Mouse (Mus musculus): ENCODE data around the gene Skp2. TPM values are rescaled to one million over a fixed set of nuclear protein-coding genes. Genes with fewer than 3 reads are reported as not detected.
"Not testable (repeated sequence)": the region's sequence is repeated elsewhere in the genome, so short reads cannot be mapped to it uniquely, and the experiment has no call there.

The Skp2 gene
- 1.3 and 3.1 TPM in 2 replicates for polyA plus RNA-seq (2012; rRNA removed)

- no peak for DNase-seq (ENCODE audit: low read depth)
Observed at GRCm38 (mm10) chr15:9155325-9155724, at the start of gene Skp2. Skp2 (minus strand) TSS chr15:9155425.

GRCm38 (mm10) chr15:9198421-9198820 lies 43.2 kb upstream of the Skp2 start:
- no peak for DNase-seq (ENCODE audit: low read depth)

- not testable (repeated sequence) for DNase-seq (ENCODE audit: low read depth)
Observed at GRCm38 (mm10) chr15:9192685-9193084, 37.5 kb upstream of the Skp2 start.

GRCm38 (mm10) chr15:9189796-9190195 lies 34.6 kb upstream of the Skp2 start:
- no peak for DNase-seq (ENCODE audit: low read depth)

- DNase-seq (ENCODE audit: low read depth) = no peak
Observed at GRCm38 (mm10) chr15:9183995-9184394, 28.8 kb upstream of the Skp2 start.

- DNase-seq (ENCODE audit: low read depth) = no peak
Observed at GRCm38 (mm10) chr15:9177038-9177437, 21.8 kb upstream of the Skp2 start.

DNA sequence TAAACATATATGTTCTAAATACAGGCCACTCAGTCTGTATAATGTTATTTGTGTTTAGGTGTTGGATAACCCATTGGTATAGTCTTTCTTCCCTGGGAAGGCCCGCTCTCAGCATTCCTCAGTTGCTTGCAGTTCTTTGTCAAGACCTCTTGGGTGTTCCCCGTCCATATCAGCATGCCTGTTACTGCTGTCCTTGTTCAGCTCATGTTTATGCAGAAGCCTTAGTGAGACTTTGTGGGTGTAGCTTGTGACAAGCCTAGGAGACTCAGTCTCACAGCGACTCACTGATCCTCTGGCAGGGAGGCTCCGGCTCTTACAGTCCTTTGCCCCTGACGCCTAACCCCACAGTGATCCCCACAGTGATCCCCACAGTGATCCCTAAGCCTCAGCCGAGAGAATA lies 8.9 kb upstream of the Skp2 start:
- DNase-seq (ENCODE audit: low read depth) = no peak

- DNase-seq (ENCODE audit: low read depth) = no peak
Observed at GRCm38 (mm10) chr15:9162557-9163070, 7.4 kb upstream of the Skp2 start.

DNA sequence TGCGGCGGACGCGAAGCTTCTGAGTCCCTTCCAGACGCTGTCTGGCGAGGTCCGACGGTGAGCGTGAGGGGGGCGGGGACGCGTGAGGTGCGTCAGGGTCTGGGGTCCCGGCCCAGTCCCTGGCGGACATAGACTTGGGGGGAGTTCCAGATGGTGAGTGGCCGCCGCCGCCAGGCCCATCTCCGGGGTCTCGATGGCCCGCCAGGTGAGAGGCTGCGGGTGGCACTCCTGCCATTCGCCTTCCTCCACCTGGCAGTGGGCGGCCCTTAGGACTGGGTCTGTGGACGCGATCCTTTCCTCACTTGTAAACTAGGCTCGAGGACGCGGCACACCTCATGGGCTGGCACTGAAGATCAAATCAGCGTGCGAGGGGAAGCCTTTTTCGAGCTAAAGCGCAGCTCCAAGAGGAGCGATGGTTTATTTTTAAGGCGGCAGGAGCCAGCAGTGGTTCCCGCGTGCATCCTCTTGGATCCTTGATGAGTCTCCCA lies 14.5 kb downstream of the Skp2 start:
- DNase-seq (ENCODE audit: low read depth) = no peak

DNA sequence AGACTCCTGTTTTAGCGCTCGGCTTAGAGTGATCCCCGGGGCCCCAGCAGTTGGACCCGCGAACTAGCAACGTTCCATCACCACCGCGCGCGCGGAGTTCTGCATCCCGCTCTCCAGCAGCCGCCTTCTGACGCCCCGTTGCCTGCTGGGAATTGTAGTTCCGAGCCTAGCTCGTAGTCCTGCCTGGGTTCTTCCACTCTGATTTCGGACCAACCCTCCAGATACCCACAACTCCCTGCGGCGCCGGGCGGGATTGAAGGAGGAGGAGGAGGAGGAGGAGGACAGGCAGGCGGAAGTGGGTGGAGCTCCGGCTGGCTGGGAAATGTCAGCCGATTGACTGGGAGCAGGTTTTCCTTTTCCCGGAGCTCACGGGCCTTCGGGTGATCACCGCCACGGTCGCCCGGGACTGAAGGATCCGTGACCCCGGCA lies 15.0 kb downstream of the Skp2 start, which contains the start of gene Lmbrd2:
Gene Lmbrd2, plus strand, starts transcription at position 299 of the 429 bp plus-strand sequence.
- DNase-seq (ENCODE audit: low read depth) = peak; percentile 70

DNA sequence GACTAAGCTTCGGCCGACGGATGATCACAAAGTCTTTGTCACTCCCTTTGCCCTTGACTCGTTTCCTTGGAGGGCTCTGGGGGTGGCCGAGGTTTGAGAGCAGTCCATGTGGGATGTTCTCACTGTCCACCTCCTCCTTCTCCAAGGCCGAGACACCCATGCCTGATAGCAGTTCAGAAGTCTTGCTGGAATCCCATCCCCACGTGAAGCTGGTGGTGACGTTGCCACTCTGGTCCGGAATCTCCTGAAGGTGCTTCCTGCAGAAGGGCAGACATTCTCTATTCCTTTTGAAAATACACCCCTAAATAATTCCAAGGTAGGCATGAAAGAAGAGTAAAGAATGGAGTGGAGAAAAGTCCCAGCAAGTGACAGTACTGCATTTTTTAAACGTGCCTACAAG lies 15.8 kb downstream of the Skp2 start:
- no peak for DNase-seq (ENCODE audit: low read depth)

DNA sequence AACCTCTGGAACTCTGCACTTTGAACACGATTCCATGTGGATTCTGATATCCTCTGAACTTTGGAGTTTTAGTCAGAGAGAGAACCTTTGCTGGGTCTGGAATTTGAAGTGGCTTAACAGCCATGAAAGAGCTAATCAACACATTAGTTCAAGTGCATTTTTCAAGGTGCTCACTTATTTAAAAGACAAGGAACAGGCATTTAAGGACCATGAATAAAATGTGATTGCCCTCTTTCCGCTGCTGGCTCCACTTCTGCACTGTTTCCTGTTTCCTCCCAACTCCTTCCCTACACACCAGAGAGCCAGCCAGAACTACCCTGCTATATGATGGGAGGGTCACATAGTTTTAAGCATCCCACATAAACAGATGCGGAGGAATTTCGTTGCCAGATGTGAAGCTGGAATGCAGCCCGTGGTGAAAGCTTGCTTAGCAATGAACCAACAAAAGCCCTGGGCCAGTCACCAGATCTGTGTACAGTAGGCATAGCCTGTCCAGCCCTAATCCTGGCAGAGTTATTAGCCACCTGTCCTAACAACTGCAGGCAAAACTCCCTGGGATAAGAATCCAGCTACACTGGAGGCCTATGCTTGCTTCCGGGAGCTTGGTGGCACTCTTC lies 20.2 kb downstream of the Skp2 start:
- no peak for DNase-seq (ENCODE audit: low read depth)

DNA sequence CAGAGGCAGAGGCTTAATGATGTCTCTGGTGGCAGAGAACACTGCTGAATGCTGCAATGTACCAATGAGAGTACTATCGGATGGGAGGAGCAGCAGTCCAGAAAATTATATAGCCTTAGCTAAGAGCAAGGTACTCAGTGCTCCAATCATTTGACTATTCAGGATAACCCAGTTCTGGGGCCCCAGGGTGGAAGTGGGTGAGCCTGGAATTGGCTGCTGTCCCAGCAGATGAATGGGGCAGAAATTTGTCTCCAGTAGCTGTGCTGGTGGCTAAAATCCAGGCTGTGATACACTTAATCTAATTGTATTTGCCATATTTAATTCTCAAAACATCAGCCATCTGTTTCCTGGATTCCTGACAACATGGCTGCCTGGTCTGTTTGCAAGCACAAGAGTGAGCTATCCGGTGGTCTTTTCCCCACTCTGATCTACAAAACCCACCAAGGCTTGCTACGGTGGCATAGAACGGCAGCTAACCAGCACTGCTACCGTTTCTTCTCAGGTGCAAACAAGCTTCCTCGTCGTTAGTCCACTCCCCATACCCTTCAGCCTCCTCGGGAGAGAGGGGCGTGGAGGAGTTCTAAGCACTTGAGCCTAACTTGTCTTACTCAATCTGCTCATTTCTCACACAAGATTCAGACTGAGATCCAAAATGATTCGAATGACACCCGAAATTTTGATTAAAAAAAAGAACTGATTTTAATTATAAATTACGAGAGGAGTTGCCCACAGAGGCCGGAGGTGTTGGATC lies 22.4 kb downstream of the Skp2 start:
- DNase-seq (ENCODE audit: low read depth) = no peak

GRCm38 (mm10) chr15:9131499-9131888 lies 23.7 kb downstream of the Skp2 start:
- DNase-seq (ENCODE audit: low read depth) = no peak

GRCm38 (mm10) chr15:9130772-9131498 lies 24.3 kb downstream of the Skp2 start:
- DNase-seq (ENCODE audit: low read depth) = no peak

DNA sequence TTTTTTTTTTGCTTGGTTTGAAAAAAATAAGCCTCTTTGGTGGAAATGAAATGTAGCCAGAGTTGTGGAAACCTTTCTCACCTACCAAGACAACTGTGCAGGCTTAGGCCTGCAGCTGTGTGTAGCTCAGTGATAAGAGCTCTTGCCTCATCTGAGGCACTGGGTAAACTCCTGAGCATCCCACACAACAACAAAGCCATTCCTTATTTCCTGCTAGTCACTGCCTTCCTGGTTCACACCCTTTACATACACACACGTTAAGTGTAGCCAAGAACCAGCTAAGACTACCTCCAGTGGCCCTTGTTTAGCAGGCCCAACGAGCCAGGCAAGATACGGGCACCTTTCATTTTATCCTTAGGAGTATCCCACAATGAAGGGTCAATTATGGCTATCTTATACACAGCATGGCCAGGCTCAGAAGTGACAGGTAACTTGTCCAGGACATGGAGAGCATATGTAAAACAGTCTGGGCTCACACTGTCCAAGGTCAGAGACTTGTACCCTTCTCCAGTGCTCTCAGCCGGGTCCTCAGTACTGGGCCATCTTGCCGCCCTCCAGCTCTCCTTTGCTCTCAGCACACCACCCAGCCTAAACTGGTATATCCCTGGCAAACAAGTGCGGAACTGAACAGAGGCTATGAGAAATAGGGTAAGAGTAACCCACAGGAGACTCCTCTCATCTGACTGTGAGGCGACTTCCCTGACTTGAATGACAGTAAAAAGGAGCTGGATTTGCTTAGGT lies 28.0 kb downstream of the Skp2 start:
- DNase-seq (ENCODE audit: low read depth) = no peak

GRCm38 (mm10) chr15:9124856-9125255 lies 30.4 kb downstream of the Skp2 start:
- DNase-seq (ENCODE audit: low read depth) = no peak

DNA sequence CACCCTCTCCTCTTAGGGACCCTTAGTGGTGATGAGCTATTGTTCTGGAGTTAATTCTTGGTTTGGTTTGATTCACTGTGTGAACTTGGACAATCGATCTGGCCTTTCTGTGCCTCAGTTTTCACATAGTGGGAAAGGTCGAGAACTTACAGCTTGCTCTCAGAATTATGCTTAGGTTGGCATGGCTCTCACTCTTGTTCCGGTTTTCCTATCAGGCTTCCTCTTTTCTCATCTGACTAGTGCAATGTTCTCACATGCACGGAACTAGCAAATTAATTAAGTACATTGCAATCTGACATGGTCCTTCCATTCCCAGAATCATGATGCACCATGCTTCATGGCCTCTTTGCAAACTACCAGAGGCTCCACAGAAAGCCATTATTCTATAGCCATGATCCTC lies 32.2 kb downstream of the Skp2 start:
- no peak for DNase-seq (ENCODE audit: low read depth)

DNA sequence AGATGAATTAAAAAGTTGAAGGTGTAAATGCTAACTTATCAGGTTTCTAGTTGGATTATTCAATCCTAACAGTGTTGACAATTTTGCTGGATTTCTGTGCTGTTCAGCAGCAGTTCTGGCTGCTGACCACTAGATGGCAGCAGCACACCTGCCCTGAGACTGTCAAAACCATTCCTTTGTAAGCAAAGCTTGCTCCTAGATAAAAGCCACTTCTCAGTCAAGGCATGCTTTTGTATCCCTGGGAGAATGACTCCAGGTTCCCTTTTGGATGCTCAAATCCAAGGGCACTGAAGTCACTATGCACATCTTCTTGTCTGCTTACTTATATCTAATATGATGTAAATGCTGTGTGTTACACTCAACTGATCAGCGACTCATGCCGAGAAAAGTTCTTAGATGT lies 35.1 kb downstream of the Skp2 start:
- no peak for DNase-seq (ENCODE audit: low read depth)

DNA sequence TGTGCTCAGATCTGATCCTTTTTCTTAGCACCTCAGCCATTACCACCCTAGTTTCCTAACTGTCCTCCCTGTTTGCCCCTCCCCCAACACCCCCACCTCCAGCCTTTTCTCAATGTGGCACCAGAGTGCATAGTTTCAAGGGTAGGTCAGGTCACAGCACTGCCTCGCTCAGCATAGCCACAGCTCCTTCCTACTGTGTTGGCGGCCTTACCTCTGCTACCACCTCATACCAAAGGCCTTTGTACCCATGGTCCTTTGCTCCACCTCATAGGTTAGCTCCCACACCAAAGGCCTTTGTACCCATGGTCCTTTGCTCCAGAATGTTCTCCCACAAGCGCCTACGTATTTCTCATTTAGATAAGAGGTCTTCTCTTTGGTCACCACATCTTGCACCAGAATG lies 36.4 kb downstream of the Skp2 start:
- no peak for DNase-seq (ENCODE audit: low read depth)

DNA sequence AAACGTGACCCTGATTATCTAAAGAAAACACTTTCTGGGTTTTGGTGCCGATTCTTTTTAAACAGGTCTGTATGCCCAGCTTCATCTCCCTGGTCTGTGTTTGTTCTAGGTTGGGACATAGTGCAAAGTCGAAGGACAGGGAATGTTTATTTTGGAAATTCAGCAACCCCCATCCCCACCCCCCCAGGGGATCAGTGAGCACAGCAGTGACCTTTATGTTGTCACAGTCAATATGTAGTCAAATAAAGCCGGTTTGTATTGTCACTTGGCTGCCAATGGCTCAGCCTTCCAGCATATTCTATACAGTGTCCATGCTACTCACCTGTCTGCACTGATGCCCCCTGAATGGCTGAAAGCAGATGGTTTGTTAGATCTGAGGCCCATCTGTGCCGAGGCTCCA lies 40.6 kb downstream of the Skp2 start:
- DNase-seq (ENCODE audit: low read depth) = no peak

GRCm38 (mm10) chr15:9114131-9114530 lies 41.1 kb downstream of the Skp2 start:
- no peak for DNase-seq (ENCODE audit: low read depth)

Measured in gonadal fat pad, adult 2 months (tissue).